Mouse (Mus musculus): Measurements from ENCODE around the gene Fam234b.

GRCm38 (mm10) chr6:135212666-135213065, 14.9 kb downstream of the Fam234b start:
- TF ChIP-seq CTCF (IDR thresholded peaks at IDR 0.05) = no peak
- TF ChIP-seq EP300 (IDR thresholded peaks at IDR 0.05) = no peak

All from lung, postnatal 0 days (tissue).